Mouse (Mus musculus) myocyte (in vitro differentiated cells): ENCODE results near the gene Ripor2. TPM values are rescaled to one million over a fixed set of nuclear protein-coding genes. Genes with fewer than 3 reads are reported as not detected.

Experiments
- H3K27me3 ChIP-seq: one replicate; pipeline ENCODE4 v1.6.1; 2011; ENCODE audit not compliant: control insufficient read depth, insufficient read depth, insufficient read length
- H3K36me3 ChIP-seq: one replicate; pipeline ENCODE4 v1.6.1; 2011; ENCODE audit not compliant: control insufficient read depth, insufficient read depth
- H3K4me2 ChIP-seq: one replicate; pipeline ENCODE4 v1.6.1; 2011; ENCODE audit warnings: low read depth, control low read depth
- H3K4me3 ChIP-seq: one replicate; pipeline ENCODE4 v1.5.1; 2011; ENCODE audit warnings: mild to moderate bottlenecking, control low read depth, moderate library complexity
- H3K79me2 ChIP-seq: one replicate; pipeline ENCODE4 v1.6.1; 2011; ENCODE audit not compliant: control insufficient read depth, insufficient read depth
- H3ac ChIP-seq: one replicate; pipeline ENCODE4 v1.6.1; 2011; ENCODE audit not compliant: control insufficient read depth, insufficient read length
- CEBPB ChIP-seq: IDR thresholded peaks from 2 replicates; pipeline ENCODE4 v1.6.1; 2011; ENCODE audit warnings: mild to moderate bottlenecking, moderate library complexity; ENCODE audit not compliant: poor library complexity, insufficient read depth, severe bottlenecking
- E2F4 ChIP-seq: IDR thresholded peaks from one replicate; pipeline ENCODE4 v1.6.1; 2011; ENCODE audit warnings: mild to moderate bottlenecking, control low read depth, moderate library complexity; ENCODE audit not compliant: insufficient read depth
- MAX ChIP-seq: IDR thresholded peaks from one replicate; pipeline ENCODE4 v1.6.1; 2011; ENCODE audit warnings: low read depth, mild to moderate bottlenecking, control low read depth
- MYOD1 ChIP-seq, 3 experiments: IDR thresholded peaks; one replicate each; pipeline ENCODE4 v1.6.1; 2011; ENCODE audit warnings: control low read depth in 2 of 3, low read depth in 2 of 3, mild to moderate bottlenecking in 2 of 3, moderate library complexity in 1 of 3; ENCODE audit not compliant: insufficient read length in 2 of 3, control insufficient read depth in 1 of 3
- MYOG ChIP-seq, 3 experiments: IDR thresholded peaks; one replicate each; pipeline ENCODE4 v1.6.1; 2011; ENCODE audit warnings: control low read depth in 2 of 3, low read depth in 2 of 3, mild to moderate bottlenecking in 2 of 3; ENCODE audit not compliant: insufficient read length in 2 of 3, control insufficient read depth in 1 of 3, insufficient read depth in 1 of 3
- POLR2A ChIP-seq: IDR thresholded peaks from one replicate; pipeline ENCODE4 v1.6.1; 2011; ENCODE audit warnings: low read depth, mild to moderate bottlenecking, control low read depth, moderate library complexity; ENCODE audit not compliant: insufficient read length
- POLR2AphosphoS2 ChIP-seq: IDR thresholded peaks from one replicate; pipeline ENCODE4 v1.6.1; 2011; ENCODE audit warnings: low read depth, control low read depth; ENCODE audit not compliant: insufficient read length
- REST ChIP-seq: IDR thresholded peaks from one replicate; pipeline ENCODE4 v1.6.1; 2011; ENCODE audit warnings: mild to moderate bottlenecking, control low read depth, moderate library complexity; ENCODE audit not compliant: insufficient read depth, insufficient read length
- SRF ChIP-seq: IDR thresholded peaks from one replicate; pipeline ENCODE4 v1.6.1; 2011; ENCODE audit warnings: low read depth; ENCODE audit not compliant: control insufficient read depth, insufficient read length
- TCF12 ChIP-seq: IDR thresholded peaks from one replicate; pipeline ENCODE4 v1.6.1; 2011; ENCODE audit warnings: mild to moderate bottlenecking, control low read depth; ENCODE audit not compliant: poor library complexity, insufficient read depth, severe bottlenecking
- TCF3 ChIP-seq: IDR thresholded peaks from one replicate; pipeline ENCODE4 v1.6.1; 2011; ENCODE audit warnings: low read depth, control low read depth; ENCODE audit not compliant: insufficient read length
- USF1 ChIP-seq: IDR thresholded peaks from one replicate; pipeline ENCODE4 v1.6.1; 2011; ENCODE audit warnings: low read depth, mild to moderate bottlenecking, control low read depth, moderate library complexity
- polyA plus RNA-seq: library from polyadenylated mRNA; unstranded; fragments of >200 nt; fragmentation: generic; extraction: Trizol; gene quantifications from one replicate; pipeline ENCODE4 v1.2.1, GENCODE M21; 2012; ENCODE audit warnings: missing spikeins

Gene Ripor2
- polyA plus RNA-seq: 1.3 TPM

DNA sequence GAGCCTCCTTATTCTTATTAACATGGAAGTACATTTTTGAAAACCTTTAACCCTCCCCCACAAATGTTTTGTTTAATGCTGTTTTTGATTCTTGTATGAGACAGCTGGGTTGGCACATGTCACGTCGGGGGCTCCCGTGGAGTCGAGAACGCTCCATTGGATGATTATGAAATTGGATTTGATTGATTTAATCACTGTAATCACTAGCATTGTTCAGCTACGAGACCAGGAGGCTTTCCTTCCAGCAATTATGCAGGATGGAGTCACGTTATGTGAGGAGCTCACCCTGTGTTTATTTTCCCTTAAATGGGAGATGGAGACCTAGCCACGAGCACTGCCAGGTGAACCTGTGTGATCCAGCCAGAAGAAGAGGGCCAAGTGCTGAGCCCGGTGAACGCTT lies at the start of gene Ripor2:
TSS of gene Ripor2 (plus strand) at position 357 of the 400 bp plus-strand sequence.
- no peaks in the 10 kb centered on the region for H3K79me2 ChIP-seq
- peak within 1 kb of the TSS; percentile 51 for H3K4me2 ChIP-seq
- H3ac ChIP-seq: no peak within 1 kb of the TSS
- no peaks in the 10 kb centered on the region for H3K27me3 ChIP-seq
- TF ChIP-seq TCF3 (no peak), USF1 (no peak), POLR2A (no peak), MYOD1 (IDR thresholded peaks at IDR 0.05; ENCODE audit: control insufficient read depth in 1 of 3, insufficient read length in 2 of 3, low read depth in 2 of 3) (no peak), CEBPB (no peak), REST (no peak), SRF (no peak), MAX (no peak), MYOG (IDR thresholded peaks at IDR 0.05; ENCODE audit: control insufficient read depth in 1 of 3, insufficient read depth in 1 of 3, insufficient read length in 2 of 3, low read depth in 2 of 3) (no peak)
- H3K36me3 ChIP-seq: no peaks in the 10 kb centered on the region
- H3K4me3 ChIP-seq: no peak within 1 kb of the TSS

DNA sequence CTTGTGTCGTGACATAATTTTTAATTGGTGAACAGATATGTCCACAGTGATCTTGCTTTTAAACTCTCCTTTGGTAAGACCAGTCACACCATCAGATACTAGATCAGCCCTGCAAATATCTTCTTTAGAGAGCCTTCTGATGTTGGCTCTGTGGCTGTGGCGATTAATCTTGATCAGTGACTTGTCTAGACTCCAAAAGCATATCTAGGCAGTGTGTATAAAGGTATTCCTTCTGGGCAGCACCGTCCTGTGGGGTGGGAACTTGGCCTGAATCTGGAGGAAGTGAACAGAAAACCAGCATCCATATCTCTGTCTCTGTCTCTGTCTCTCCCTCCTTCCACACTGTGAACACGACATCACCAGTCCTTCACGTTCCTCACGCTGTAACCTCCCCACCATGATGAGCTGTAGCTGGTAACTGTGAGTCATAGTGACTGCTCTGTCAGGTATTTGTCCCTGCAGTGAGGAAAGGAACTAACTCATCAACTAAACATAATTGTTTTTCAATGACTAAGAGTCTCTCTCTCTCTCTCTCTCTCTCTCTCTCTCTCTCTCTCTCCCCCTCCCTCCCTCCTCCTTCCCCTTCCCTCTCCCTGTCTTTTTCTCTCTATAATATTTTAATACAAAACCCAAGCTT lies 45.3 kb upstream of the Ripor2 start:
- Histone ChIP-seq H3K27me3 (no peaks in the 10 kb centered on the region), H3K79me2 (no peaks in the 10 kb centered on the region), H3ac (no peak overlapping the region), H3K4me3 (no peak overlapping the region), H3K4me2 (peak overlapping the region; percentile 44), H3K36me3 (no peaks in the 10 kb centered on the region)
- TF ChIP-seq POLR2A: no peak
- TF ChIP-seq USF1: no peak
- TF ChIP-seq CEBPB: no peak
- TF ChIP-seq MYOD1 (IDR thresholded peaks at IDR 0.05; ENCODE audit: control insufficient read depth in 1 of 3, insufficient read length in 2 of 3, low read depth in 2 of 3): no peak
- TF ChIP-seq REST: no peak
- TF ChIP-seq POLR2AphosphoS2: no peak
- TF ChIP-seq E2F4: no peak
- no peak for TF ChIP-seq MYOG (IDR thresholded peaks at IDR 0.05; ENCODE audit: control insufficient read depth in 1 of 3, insufficient read depth in 1 of 3, insufficient read length in 2 of 3, low read depth in 2 of 3)
- TF ChIP-seq SRF: no peak

DNA sequence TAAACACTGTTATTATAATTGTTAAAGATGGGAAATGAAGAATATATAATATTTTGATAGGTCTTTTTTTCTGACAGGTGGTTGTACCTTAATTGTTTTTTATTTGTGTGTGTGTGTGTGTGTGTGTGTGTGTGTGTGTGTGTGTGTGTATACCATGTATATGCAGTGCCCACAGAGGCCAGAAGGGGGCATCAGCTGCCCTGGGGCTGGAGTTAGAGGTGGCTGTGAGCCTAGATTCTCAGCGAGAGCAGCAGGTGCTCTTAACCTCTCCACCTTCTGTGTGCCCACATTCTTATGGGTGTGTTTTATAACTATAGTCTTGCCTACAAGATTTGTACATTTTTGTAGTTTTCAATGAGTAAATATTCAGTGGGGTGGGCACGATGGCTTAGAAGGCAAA lies 44.0 kb upstream of the Ripor2 start:
- Histone ChIP-seq H3K79me2 (no peaks in the 10 kb centered on the region), H3K4me2 (no peak overlapping the region), H3K36me3 (no peaks in the 10 kb centered on the region), H3ac (no peak overlapping the region), H3K4me3 (no peak overlapping the region), H3K27me3 (no peaks in the 10 kb centered on the region)
- no peak for TF ChIP-seq TCF3
- TF ChIP-seq REST: no peak
- no peak for TF ChIP-seq MAX
- TF ChIP-seq E2F4: no peak
- TF ChIP-seq USF1: no peak
- no peak for TF ChIP-seq POLR2AphosphoS2
- no peak for TF ChIP-seq POLR2A
- TF ChIP-seq SRF: no peak
- no peak for TF ChIP-seq MYOG (IDR thresholded peaks at IDR 0.05; ENCODE audit: control insufficient read depth in 1 of 3, insufficient read depth in 1 of 3, insufficient read length in 2 of 3, low read depth in 2 of 3)
- TF ChIP-seq MYOD1 (IDR thresholded peaks at IDR 0.05; ENCODE audit: control insufficient read depth in 1 of 3, insufficient read length in 2 of 3, low read depth in 2 of 3): no peak
- no peak for TF ChIP-seq CEBPB

DNA sequence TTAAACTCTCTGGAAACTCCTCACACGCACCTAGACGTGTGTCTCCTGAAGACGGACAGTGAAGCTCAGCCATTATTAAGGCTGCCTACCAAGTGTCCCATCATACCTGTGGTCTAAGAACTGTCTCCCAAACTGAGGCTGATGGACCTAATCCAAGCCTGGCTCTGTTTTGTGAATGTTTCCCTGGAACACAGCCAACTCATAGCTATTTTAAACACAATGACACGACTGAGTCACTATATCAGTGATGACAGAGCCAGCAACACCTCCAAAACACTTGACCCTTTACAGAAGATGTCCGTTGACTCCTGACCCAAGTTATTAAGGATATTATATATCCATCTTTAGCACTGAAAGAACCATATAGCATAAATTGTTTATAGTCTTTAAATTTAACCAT lies 43.0 kb upstream of the Ripor2 start:
- H3K4me2 ChIP-seq: no peak overlapping the region
- no peaks in the 10 kb centered on the region for H3K36me3 ChIP-seq
- H3K27me3 ChIP-seq: no peaks in the 10 kb centered on the region
- no peak overlapping the region for H3ac ChIP-seq
- TF ChIP-seq MAX: no peak
- TF ChIP-seq CEBPB: peak; percentile 86
- no peaks in the 10 kb centered on the region for H3K79me2 ChIP-seq
- no peak overlapping the region for H3K4me3 ChIP-seq

DNA sequence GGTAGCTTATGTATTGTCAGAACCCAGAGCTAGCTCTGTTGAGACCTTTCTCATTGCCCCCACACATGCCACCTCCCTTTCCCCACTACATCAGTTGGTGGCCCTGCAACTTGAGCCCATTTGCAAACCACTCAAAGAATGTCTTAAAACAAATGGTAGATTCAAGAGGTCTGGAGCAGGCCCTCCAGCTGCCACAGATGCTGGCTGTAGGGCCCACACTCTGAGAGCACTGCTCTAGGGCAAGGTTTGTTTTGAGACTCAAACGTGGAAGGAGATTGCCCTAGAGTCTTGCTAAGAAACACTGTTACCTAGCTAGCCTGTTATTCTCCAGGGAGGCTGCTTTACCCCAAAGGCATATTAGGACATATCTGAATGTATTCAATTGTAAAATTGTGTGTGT lies 36.3 kb upstream of the Ripor2 start:
- no peaks in the 10 kb centered on the region for H3K79me2 ChIP-seq
- H3ac ChIP-seq: no peak overlapping the region
- TF ChIP-seq REST (no peak), CEBPB (no peak), TCF3 (peak; percentile 16), USF1 (no peak), MYOD1 (IDR thresholded peaks at IDR 0.05; ENCODE audit: control insufficient read depth in 1 of 3, insufficient read length in 2 of 3, low read depth in 2 of 3) (peak in 1 of 3 experiments; percentile 21), POLR2A (no peak), POLR2AphosphoS2 (no peak), MAX (no peak), SRF (no peak), MYOG (IDR thresholded peaks at IDR 0.05; ENCODE audit: control insufficient read depth in 1 of 3, insufficient read depth in 1 of 3, insufficient read length in 2 of 3, low read depth in 2 of 3) (peak in 1 of 3 experiments; percentile 74), TCF12 (no peak), E2F4 (no peak)
- no peak overlapping the region for H3K4me2 ChIP-seq
- H3K27me3 ChIP-seq: no peaks in the 10 kb centered on the region
- H3K36me3 ChIP-seq: no peaks in the 10 kb centered on the region
- H3K4me3 ChIP-seq: no peak overlapping the region
